21 mouse cellular contexts compared by ENCODE assay signal in genomic region chr17:43177244-43177643, GRCm38 (mm10).
A peak's percentile ranks its signal among the peaks of the same experiment; 100 is the strongest.
DNase-seq lines count a peak whose midpoint lies in the region; ATAC-seq and TF ChIP-seq lines count a peak whose summit lies in the region.
"Had no signal": no experiment of that assay in that cellular context is flagged by ENCODE, and none has a peak within 500 bp of the region (broad histone marks: within the 10 kb centered on the region; RNA-seq: fewer than 3 reads in every experiment).

No protein-coding gene starts in this region.

- H3K27ac ChIP-seq in liver, embryonic 15.5 days (replicated peaks): 0 out of 2 replicates have a peak overlapping the region, but pooled peaks have one; percentile 38
- H3K27ac ChIP-seq in stomach, postnatal 0 days (replicated peaks): peak overlapping the region; percentile 25
- no peak overlapping the region for H3K27ac ChIP-seq in hindbrain, embryonic 13.5 days
- H3K27ac ChIP-seq: embryonic facial prominence, embryonic 12.5 days; heart, embryonic 15.5 days; hindbrain, postnatal 0 days; limb, embryonic 13.5 days; midbrain, embryonic 12.5 days had no signal

- DNase-seq in heart, adult 11 months: peak; percentile 54
- DNase-seq in heart, postnatal 25 days (ENCODE audit: low spot score): no peak
- peak; percentile 18 to 32 for DNase-seq in lung, adult 18-20 months
- DNase-seq in lung, postnatal 4 days: no peak
- peak; percentile 51 for DNase-seq in stomach, postnatal 0 days (ENCODE audit: low spot score)
- DNase-seq: adrenal gland, adult 8-10 months; cerebellum, adult 8-10 months; gastrocnemius, postnatal 25 days; kidney, adult 8-10 months; retina, postnatal 1 day; thymus, adult 2 months had no signal

- TF ChIP-seq EP300 in stomach, postnatal 0 days (optimal IDR thresholded peaks at IDR 0.05): no peak

- WGBS in liver, embryonic 15.5 days (ENCODE audit: insufficient replicate concordance): 33% methylated on average over 1 of the region's 1 CpGs
- 9% methylated on average over 1 of the region's 1 CpGs for WGBS in stomach, postnatal 0 days
- WGBS in hindbrain, embryonic 13.5 days: 59% methylated on average over 1 of the region's 1 CpGs

- H3K9ac ChIP-seq in liver, embryonic 15.5 days: no peak overlapping the region
- no peak overlapping the region for H3K9ac ChIP-seq in stomach, postnatal 0 days (ENCODE audit: low read length)
- H3K9ac ChIP-seq in hindbrain, embryonic 13.5 days: no peak overlapping the region
- H3K9ac ChIP-seq: embryonic facial prominence, embryonic 12.5 days; heart, embryonic 15.5 days; limb, embryonic 13.5 days; midbrain, embryonic 12.5 days had no signal

- intact Hi-C loops in heart, postnatal 25 days (cut with DNase I): no loop called here

- no peak overlapping the region for H3K4me2 ChIP-seq in liver, embryonic 15.5 days
- no peak overlapping the region for H3K4me2 ChIP-seq in stomach, postnatal 0 days (replicated peaks; ENCODE audit: low read depth)
- no peak overlapping the region for H3K4me2 ChIP-seq in hindbrain, embryonic 13.5 days
- H3K4me2 ChIP-seq: embryonic facial prominence, embryonic 12.5 days; heart, embryonic 15.5 days; limb, embryonic 13.5 days; midbrain, embryonic 12.5 days had no signal

- no peaks in the 10 kb centered on the region for H3K9me3 ChIP-seq in liver, embryonic 15.5 days (replicated peaks)
- H3K9me3 ChIP-seq in stomach, postnatal 0 days (ENCODE audit: control insufficient read depth, low read length): no peaks in the 10 kb centered on the region
- H3K9me3 ChIP-seq in hindbrain, embryonic 13.5 days: no peaks in the 10 kb centered on the region
- H3K9me3 ChIP-seq: embryonic facial prominence, embryonic 12.5 days; heart, embryonic 15.5 days; limb, embryonic 13.5 days; midbrain, embryonic 12.5 days had no signal

- ATAC-seq in liver, embryonic 15.5 days (ENCODE audit: insufficient read depth): peak; percentile 65
- peak; percentile 95 for ATAC-seq in stomach, postnatal 0 days (ENCODE audit: low FRiP score, low TSS enrichment)
- ATAC-seq in hindbrain, embryonic 13.5 days (ENCODE audit: low FRiP score): no peak
- ATAC-seq: CD4-positive, CD25-positive, alpha-beta regulatory T cell, adult 4 months; forebrain, embryonic 14.5 days; hindbrain, postnatal 0 days; Patski had no signal

- no peaks in the 10 kb centered on the region for H3K36me3 ChIP-seq in liver, embryonic 15.5 days (replicated peaks)
- no peaks in the 10 kb centered on the region for H3K36me3 ChIP-seq in stomach, postnatal 0 days (ENCODE audit: control insufficient read depth, insufficient read depth, low read length)
- H3K36me3 ChIP-seq in hindbrain, embryonic 13.5 days: no peaks in the 10 kb centered on the region
- H3K36me3 ChIP-seq: embryonic facial prominence, embryonic 12.5 days; heart, embryonic 15.5 days; limb, embryonic 13.5 days; midbrain, embryonic 12.5 days had no signal

- no peak overlapping the region for H3K4me3 ChIP-seq in liver, embryonic 15.5 days (replicated peaks)
- no peak overlapping the region for H3K4me3 ChIP-seq in stomach, postnatal 0 days (ENCODE audit: low read depth, low read length)
- no peak overlapping the region for H3K4me3 ChIP-seq in hindbrain, embryonic 13.5 days
- H3K4me3 ChIP-seq: embryonic facial prominence, embryonic 12.5 days; heart, embryonic 15.5 days; limb, embryonic 13.5 days; midbrain, embryonic 12.5 days had no signal

- no peak for TF ChIP-seq CTCF in stomach, postnatal 0 days (IDR thresholded peaks at IDR 0.05; ENCODE audit: low read depth)

- no peaks in the 10 kb centered on the region for H3K27me3 ChIP-seq in liver, embryonic 15.5 days
- H3K27me3 ChIP-seq in stomach, postnatal 0 days (ENCODE audit: control insufficient read depth, insufficient read depth, low read length): no peaks in the 10 kb centered on the region
- H3K27me3 ChIP-seq in hindbrain, embryonic 13.5 days: no peaks in the 10 kb centered on the region
- H3K27me3 ChIP-seq: embryonic facial prominence, embryonic 12.5 days; heart, embryonic 15.5 days; limb, embryonic 13.5 days; midbrain, embryonic 12.5 days; Patski had no signal

- H3K4me1 ChIP-seq in liver, embryonic 15.5 days (replicated peaks): no peaks in the 10 kb centered on the region
- no peaks in the 10 kb centered on the region for H3K4me1 ChIP-seq in stomach, postnatal 0 days (replicated peaks; ENCODE audit: control insufficient read depth, insufficient read depth)
- no peaks in the 10 kb centered on the region for H3K4me1 ChIP-seq in hindbrain, embryonic 13.5 days (replicated peaks)
- H3K4me1 ChIP-seq: embryonic facial prominence, embryonic 12.5 days; heart, embryonic 15.5 days; limb, embryonic 13.5 days; midbrain, embryonic 12.5 days had no signal

Comparison
In these comparisons a context has a peak if more than half of its experiments do, and no peak if none do; other contexts are left out.
1. DNase-seq: peak in heart, adult 11 months (single experiment), lung, adult 18-20 months (2 of 2) and stomach, postnatal 0 days (single experiment); none in heart, postnatal 25 days (single experiment) and lung, postnatal 4 days (0 of 2).